Mouse (Mus musculus): ENCODE data around the gene Fgfr2.

The Fgfr2 gene

GRCm38 (mm10) chr7:131001976-131002726 lies 2121.0 kb downstream of the Fgfr2 start:
- DNase-seq (ENCODE audit: low read depth in 1 of 2, low spot score in 2 of 2): no peak

GRCm38 (mm10) chr7:130993907-130994306 lies 2129.2 kb downstream of the Fgfr2 start:
- DNase-seq (ENCODE audit: low read depth in 1 of 2, low spot score in 2 of 2): no peak

- DNase-seq (ENCODE audit: low read depth in 1 of 2, low spot score in 2 of 2): no peak
Measured at GRCm38 (mm10) chr7:130991174-130991789, 2131.9 kb downstream of the Fgfr2 start.

- no peak for DNase-seq (ENCODE audit: low read depth in 1 of 2, low spot score in 2 of 2)
Measured at GRCm38 (mm10) chr7:130989371-130989770, 2133.8 kb downstream of the Fgfr2 start.

- no peak for DNase-seq (ENCODE audit: low read depth in 1 of 2, low spot score in 2 of 2)
Measured at GRCm38 (mm10) chr7:130988146-130988545, 2135.0 kb downstream of the Fgfr2 start.

GRCm38 (mm10) chr7:130985716-130986115 lies 2137.4 kb downstream of the Fgfr2 start:
- DNase-seq (ENCODE audit: low read depth in 1 of 2, low spot score in 2 of 2): no peak

GRCm38 (mm10) chr7:130985193-130985592 lies 2138.0 kb downstream of the Fgfr2 start:
- no peak for DNase-seq (ENCODE audit: low read depth in 1 of 2, low spot score in 2 of 2)

- no peak for DNase-seq (ENCODE audit: low read depth in 1 of 2, low spot score in 2 of 2)
Measured at GRCm38 (mm10) chr7:130984294-130984693, 2138.9 kb downstream of the Fgfr2 start.

GRCm38 (mm10) chr7:130982881-130983280 lies 2140.3 kb downstream of the Fgfr2 start:
- DNase-seq (ENCODE audit: low read depth in 1 of 2, low spot score in 2 of 2): no peak

GRCm38 (mm10) chr7:130982371-130982770 lies 2140.8 kb downstream of the Fgfr2 start:
- DNase-seq (ENCODE audit: low read depth in 1 of 2, low spot score in 2 of 2): no peak

GRCm38 (mm10) chr7:130980130-130980529 lies 2143.0 kb downstream of the Fgfr2 start:
- DNase-seq (ENCODE audit: low read depth in 1 of 2, low spot score in 2 of 2): no peak

GRCm38 (mm10) chr7:130978545-130978944 lies 2144.6 kb downstream of the Fgfr2 start:
- no peak for DNase-seq (ENCODE audit: low read depth in 1 of 2, low spot score in 2 of 2)

GRCm38 (mm10) chr7:130977794-130978521 lies 2145.2 kb downstream of the Fgfr2 start:
- no peak for DNase-seq (ENCODE audit: low read depth in 1 of 2, low spot score in 2 of 2)

- DNase-seq (ENCODE audit: low read depth in 1 of 2, low spot score in 2 of 2): no peak
Measured at GRCm38 (mm10) chr7:130976305-130976935, 2146.7 kb downstream of the Fgfr2 start.

GRCm38 (mm10) chr7:130972767-130973166 lies 2150.4 kb downstream of the Fgfr2 start:
- DNase-seq (ENCODE audit: low read depth in 1 of 2, low spot score in 2 of 2): no peak

- DNase-seq (ENCODE audit: low read depth in 1 of 2, low spot score in 2 of 2): no peak
Measured at GRCm38 (mm10) chr7:130969507-130969906, 2153.6 kb downstream of the Fgfr2 start.

- DNase-seq (ENCODE audit: low read depth in 1 of 2, low spot score in 2 of 2): no peak
Measured at GRCm38 (mm10) chr7:130969076-130969475, 2154.1 kb downstream of the Fgfr2 start.

GRCm38 (mm10) chr7:130968537-130968936 lies 2154.6 kb downstream of the Fgfr2 start:
- no peak for DNase-seq (ENCODE audit: low read depth in 1 of 2, low spot score in 2 of 2)

GRCm38 (mm10) chr7:130967901-130968300 lies 2155.2 kb downstream of the Fgfr2 start:
- no peak for DNase-seq (ENCODE audit: low read depth in 1 of 2, low spot score in 2 of 2)

GRCm38 (mm10) chr7:130966876-130967275 lies 2156.3 kb downstream of the Fgfr2 start:
- no peak for DNase-seq (ENCODE audit: low read depth in 1 of 2, low spot score in 2 of 2)

- DNase-seq (ENCODE audit: low read depth in 1 of 2, low spot score in 2 of 2): no peak
Measured at GRCm38 (mm10) chr7:130966451-130966850, 2156.7 kb downstream of the Fgfr2 start.

Measured in monocyte, adult 2 months (primary cell).